Mouse (Mus musculus) embryonic facial prominence, embryonic 14.5 days (tissue): ENCODE measurements around the gene Atf5. TPM values are rescaled to one million over a fixed set of nuclear protein-coding genes. Genes with fewer than 3 reads are reported as not detected.

Source experiments
- ATAC-seq: fragments of 200-750 bp; cut with Nextera tagmentation; 2 replicates; pipeline ENCODE4 v1.8.0; 2017; ENCODE audit warnings: low read depth, moderate number of reproducible peaks, moderate TSS enrichment
- DNase-seq: peaks from one replicate; pipeline ENCODE4 v3.0.0-alpha.2; 2015; ENCODE audit warnings: low spot score
- H3K27ac ChIP-seq: fragments of 300-500 bp; sonication (generic); replicated peaks from 2 replicates; pipeline ENCODE4 v1.5.1; 2014; ENCODE audit warnings: low read depth, mild to moderate bottlenecking, low read length, moderate library complexity
- H3K27me3 ChIP-seq: fragments of 300-500 bp; sonication (generic); replicated peaks from 2 replicates; pipeline ENCODE4 v1.6.1; 2014; ENCODE audit warnings: low read length; ENCODE audit not compliant: control insufficient read depth, insufficient read depth
- H3K36me3 ChIP-seq: fragments of 300-500 bp; sonication (generic); 2 replicates; pipeline ENCODE4 v1.6.1; 2014; ENCODE audit warnings: low read length, mixed read lengths; ENCODE audit not compliant: control insufficient read depth, insufficient read depth
- H3K4me1 ChIP-seq: fragments of 300-500 bp; sonication (generic); 2 replicates; pipeline ENCODE4 v1.6.1; 2014; ENCODE audit warnings: antibody characterized with exemption, low read length; ENCODE audit not compliant: control insufficient read depth, insufficient read depth
- H3K4me2 ChIP-seq: fragments of 300-500 bp; sonication (generic); 2 replicates; pipeline ENCODE4 v1.6.1; 2014; ENCODE audit warnings: low read depth, mild to moderate bottlenecking, low read length, moderate library complexity, mixed read lengths
- H3K4me3 ChIP-seq: fragments of 300-500 bp; sonication (generic); 2 replicates; pipeline ENCODE4 v1.5.1; 2014; ENCODE audit warnings: low read depth, mild to moderate bottlenecking, low read length
- H3K9ac ChIP-seq: fragments of 300-500 bp; sonication (generic); 2 replicates; pipeline ENCODE4 v1.6.1; 2014; ENCODE audit warnings: low read depth, mild to moderate bottlenecking, low read length, moderate library complexity, mixed read lengths
- H3K9me3 ChIP-seq: fragments of 300-500 bp; sonication (generic); 2 replicates; pipeline ENCODE4 v1.6.1; 2016; ENCODE audit warnings: low read length; ENCODE audit not compliant: control insufficient read depth
- WGBS: fragments of 180-500 bp; shearing (Covaris S2); extraction: QIAGEN DNeasy Blood & Tissue Kit; methylation state at CpG from one replicate; pipeline ENCODE4 v1.1.7; 2014; 5-methylcytosine and 5-hydroxymethylcytosine counted together
- polyA plus RNA-seq: library from polyadenylated mRNA; unstranded; fragments of >200 nt; fragmentation: Nextera tagmentation; extraction: Ambion mirVana; gene quantifications from 2 replicates; pipeline ENCODE4 v1.2.1, GENCODE M21; 2014

Atf5 gene
- polyA plus RNA-seq, 1 experiment from 2014 or later: 6.9 TPM

DNA sequence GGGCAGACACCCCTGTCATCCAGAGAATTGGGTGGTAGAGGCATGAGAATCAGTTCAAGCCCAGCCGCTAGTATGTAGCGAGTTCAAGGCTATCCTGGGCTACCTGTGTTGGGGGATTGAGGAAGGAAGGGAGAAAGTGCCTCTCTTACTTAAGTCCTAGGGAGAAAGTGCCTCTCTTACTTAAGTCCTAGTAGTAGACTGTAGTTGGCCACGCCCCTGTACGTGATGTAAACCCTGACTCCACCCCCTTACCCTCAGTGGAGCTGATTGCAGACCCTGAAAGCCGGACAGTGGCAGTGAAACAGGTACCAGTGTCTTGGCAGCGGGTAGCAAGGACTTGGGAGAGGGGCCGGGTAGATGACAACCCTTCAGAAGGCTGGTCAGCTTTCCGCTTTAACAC is 41.4 kb upstream of the Atf5 start:
- Histone ChIP-seq H3K36me3 (peaks cover 29% of the 10 kb centered on the region), H3K4me2 (peak overlapping the region; percentile 97), H3K27ac (no peak overlapping the region), H3K4me1 (peaks cover 30% of the 10 kb centered on the region), H3K27me3 (no peaks in the 10 kb centered on the region), H3K4me3 (peak overlapping the region; percentile 77), H3K9ac (peak overlapping the region; percentile 89), H3K9me3 (no peaks in the 10 kb centered on the region)
- 30% methylated on average over 8 of the region's 8 CpGs for WGBS
- peak; percentile 52 for DNase-seq
- ATAC-seq: no peak

DNA sequence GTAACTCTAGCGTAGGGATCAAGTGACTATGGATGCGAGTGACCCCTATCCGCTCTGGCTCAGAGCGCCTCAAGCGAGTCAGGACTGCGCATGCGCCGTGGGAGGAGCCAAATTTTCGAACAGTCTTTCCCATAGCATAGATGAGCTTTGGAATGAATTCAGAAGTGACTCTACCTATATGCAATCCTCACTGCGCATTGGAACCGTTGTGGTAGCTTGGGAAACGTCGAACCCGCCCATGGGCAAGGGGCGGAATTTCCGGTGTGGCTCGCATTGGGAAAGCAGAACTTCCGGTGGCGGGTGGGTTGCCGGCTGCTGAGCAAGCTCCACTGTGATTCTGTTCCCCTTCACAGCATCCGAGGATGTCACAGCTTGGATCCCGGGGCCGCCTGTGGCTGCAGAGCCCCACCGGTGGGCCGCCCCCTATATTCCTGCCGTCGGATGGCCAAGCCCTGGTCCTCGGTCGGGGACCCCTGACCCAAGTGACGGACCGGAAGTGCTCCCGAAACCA is 40.6 kb upstream of the Atf5 start, which contains the start of gene Pnkp:
Gene Pnkp, plus strand, starts transcription at position 98 of the 511 bp plus-strand sequence.
- H3K36me3 ChIP-seq: peaks cover 23% of the 10 kb centered on the region
- peak within 1 kb of the TSS; percentile 85 for H3K27ac ChIP-seq
- peak within 1 kb of the TSS; percentile 77 for H3K4me3 ChIP-seq
- H3K27me3 ChIP-seq: no peaks in the 10 kb centered on the region
- DNase-seq: peak; percentile 95
- no peaks in the 10 kb centered on the region for H3K9me3 ChIP-seq
- peak within 1 kb of the TSS; percentile 97 for H3K4me2 ChIP-seq
- ATAC-seq: peak; percentile 50
- H3K4me1 ChIP-seq: peaks cover 30% of the 10 kb centered on the region
- peak within 1 kb of the TSS; percentile 89 for H3K9ac ChIP-seq
- 2% methylated on average over 32 of the region's 32 CpGs for WGBS

- H3K4me2 ChIP-seq: peak overlapping the region; percentile 97
- no peaks in the 10 kb centered on the region for H3K9me3 ChIP-seq
- peaks cover 30% of the 10 kb centered on the region for H3K4me1 ChIP-seq
- peak overlapping the region; percentile 89; the same call in 1 of the 2 replicates for H3K9ac ChIP-seq
- H3K36me3 ChIP-seq: peaks cover 23% of the 10 kb centered on the region; the same call in 1 of the 2 replicates
- ATAC-seq: no peak
- no peak for DNase-seq
- H3K27ac ChIP-seq: peak overlapping the region; percentile 85
- H3K27me3 ChIP-seq: no peaks in the 10 kb centered on the region
- H3K4me3 ChIP-seq: peak overlapping the region; percentile 77
- WGBS: 63% methylated on average over 9 of the region's 9 CpGs
Measured at GRCm38 (mm10) chr7:44856265-44856916, 39.9 kb upstream of the Atf5 start.

- peak overlapping the region; percentile 90 for H3K4me2 ChIP-seq
- H3K9me3 ChIP-seq: no peaks in the 10 kb centered on the region
- H3K9ac ChIP-seq: peak overlapping the region; percentile 75
- ATAC-seq (no peak), DNase-seq (no peak)
- H3K27me3 ChIP-seq: no peaks in the 10 kb centered on the region
- H3K36me3 ChIP-seq: peaks cover 22% of the 10 kb centered on the region; the same call in 1 of the 2 replicates
- peak overlapping the region; percentile 50 for H3K4me3 ChIP-seq
- WGBS: 35% methylated on average over 10 of the region's 10 CpGs
- peak overlapping the region; percentile 91 for H3K27ac ChIP-seq
- H3K4me1 ChIP-seq: peaks cover 37% of the 10 kb centered on the region
Measured at GRCm38 (mm10) chr7:44855036-44855435, 38.6 kb upstream of the Atf5 start.

DNA sequence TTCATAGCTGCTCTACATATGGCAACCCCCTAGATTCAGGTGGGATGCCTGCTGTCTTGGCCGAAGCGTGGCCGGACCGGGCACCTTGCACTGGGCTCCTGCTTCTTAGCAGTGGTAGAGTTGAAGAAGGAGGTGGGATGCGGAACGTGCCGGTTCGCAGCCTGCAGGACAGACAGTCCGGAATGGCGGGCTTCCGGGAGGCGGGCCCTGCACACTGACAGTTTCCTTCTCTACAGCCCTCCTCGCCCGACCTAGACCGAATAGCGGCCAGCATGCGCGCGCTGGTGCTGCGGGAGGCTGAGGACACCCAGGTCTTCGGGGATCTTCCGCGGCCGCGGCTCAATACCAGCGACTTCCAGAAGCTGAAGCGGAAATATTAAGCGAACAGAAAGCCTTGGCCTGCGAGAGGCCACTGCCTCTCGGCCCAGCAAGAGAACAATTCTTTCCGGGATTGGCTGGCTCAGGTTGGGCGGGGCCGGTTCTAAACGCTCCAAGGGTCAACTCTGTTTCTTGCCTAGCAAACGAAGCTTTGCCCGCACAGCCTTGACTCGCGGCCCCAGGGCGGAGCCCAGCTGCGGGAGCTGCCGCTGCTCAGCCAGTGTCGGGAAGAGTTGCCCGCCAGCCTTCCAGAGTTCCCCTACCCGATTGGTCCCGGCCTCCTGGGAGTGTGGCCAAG is 38.0 kb upstream of the Atf5 start:
- peak overlapping the region; percentile 75 for H3K9ac ChIP-seq
- 3% methylated on average over 40 of the region's 45 CpGs for WGBS
- H3K9me3 ChIP-seq: no peaks in the 10 kb centered on the region
- H3K36me3 ChIP-seq: peaks cover 18% of the 10 kb centered on the region; the same call in 1 of the 2 replicates
- peaks cover 37% of the 10 kb centered on the region for H3K4me1 ChIP-seq
- peak overlapping the region; percentile 90 for H3K4me2 ChIP-seq
- peak overlapping the region; percentile 50 for H3K4me3 ChIP-seq
- DNase-seq (peak; percentile 88), ATAC-seq (peak; percentile 27)
- H3K27me3 ChIP-seq: no peaks in the 10 kb centered on the region
- H3K27ac ChIP-seq: peak overlapping the region; percentile 91

DNA sequence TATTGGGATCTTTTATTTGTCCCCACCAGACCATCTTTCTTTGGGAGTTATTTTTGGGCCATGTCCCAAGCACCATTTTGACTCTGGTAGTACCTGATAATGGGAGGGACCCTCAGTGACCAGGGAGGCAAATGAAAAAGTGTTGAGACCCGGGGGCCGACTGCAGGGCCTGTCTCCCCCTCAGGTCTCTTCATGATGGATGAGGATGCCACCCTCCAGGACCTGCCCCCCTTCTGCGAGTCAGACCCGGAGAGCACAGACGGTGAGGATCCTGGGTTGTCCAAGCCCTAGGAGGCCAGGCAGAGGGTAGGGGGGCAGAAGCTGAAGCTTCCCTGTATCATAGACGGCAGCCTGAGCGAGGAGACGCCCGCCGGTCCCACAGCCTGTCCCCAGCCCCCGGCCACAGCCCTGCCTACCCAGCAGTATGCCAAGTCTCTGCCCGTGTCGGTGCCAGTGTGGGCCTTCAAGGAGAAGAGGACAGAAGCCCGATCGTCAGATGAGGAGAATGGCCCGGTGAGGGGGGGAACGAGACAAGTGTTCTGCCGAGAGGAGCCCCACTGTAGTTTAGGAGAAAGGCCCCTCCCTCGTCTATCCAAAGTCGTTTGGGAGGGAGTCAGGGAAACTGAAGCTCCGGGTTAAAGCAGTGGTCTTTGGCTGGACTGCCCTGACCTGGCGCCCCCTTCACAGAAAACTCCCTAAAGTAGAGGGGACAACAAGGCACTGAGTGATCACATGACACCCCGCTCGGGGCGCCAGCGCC is 37.3 kb upstream of the Atf5 start:
- 34% methylated on average over 25 of the region's 26 CpGs for WGBS
- H3K9ac ChIP-seq: peak overlapping the region; percentile 75
- peaks cover 37% of the 10 kb centered on the region for H3K4me1 ChIP-seq
- DNase-seq (no peak), ATAC-seq (no peak)
- peaks cover 18% of the 10 kb centered on the region; the same call in 1 of the 2 replicates for H3K36me3 ChIP-seq
- H3K9me3 ChIP-seq: no peaks in the 10 kb centered on the region
- H3K4me3 ChIP-seq: peak overlapping the region; percentile 50
- H3K4me2 ChIP-seq: peak overlapping the region; percentile 90
- H3K27me3 ChIP-seq: no peaks in the 10 kb centered on the region
- peak overlapping the region; percentile 91 for H3K27ac ChIP-seq

- Histone ChIP-seq H3K9me3 (no peaks in the 10 kb centered on the region), H3K27me3 (no peaks in the 10 kb centered on the region), H3K9ac (no peak overlapping the region), H3K36me3 (peaks cover 18% of the 10 kb centered on the region; the same call in 1 of the 2 replicates), H3K27ac (no peak overlapping the region), H3K4me1 (peaks cover 33% of the 10 kb centered on the region), H3K4me2 (no peak overlapping the region; the same call in 1 of the 2 replicates), H3K4me3 (no peak overlapping the region)
- WGBS: 100% methylated on average over 2 of the region's 2 CpGs
- no peak for DNase-seq
- no peak for ATAC-seq
Measured at GRCm38 (mm10) chr7:44853065-44853464, 36.6 kb upstream of the Atf5 start.
